Mouse (Mus musculus) hematopoietic stem cell, adult 5-6 weeks (primary cell): ENCODE measurements at regions not wholly inside any gene's neighbourhood (a gene's known extent, or its start where the extent isn't known, plus 50 kb on each side); places are given as distances from the start of the nearest gene placed in this dataset.

Experiments
- ATAC-seq, 2 experiments: fragments of 125-278 bp in 1 of 2; replicated peaks in 1 of 2; 2 replicates each; pipeline ENCODE4 v1.8.0; 2016 to 2017; ENCODE audit warnings: inconsistent platforms in 2 of 2, mild to moderate bottlenecking in 2 of 2, moderate number of reproducible peaks in 2 of 2, low read depth in 1 of 2, moderate TSS enrichment in 1 of 2; ENCODE audit not compliant: low FRiP score in 2 of 2, poor library complexity in 2 of 2, severe bottlenecking in 2 of 2, insufficient read depth in 1 of 2, low TSS enrichment in 1 of 2

GRCm38 (mm10) chr1:119167443-119167842 is 114.0 kb upstream of the Gli2 start:
- no peak for ATAC-seq

- ATAC-seq = no peak
Measured at GRCm38 (mm10) chr1:119166286-119166685, 112.9 kb upstream of the Gli2 start.

- ATAC-seq = no peak
Measured at GRCm38 (mm10) chr1:119164811-119165210, 111.4 kb upstream of the Gli2 start.

GRCm38 (mm10) chr1:119163846-119164245 is 110.4 kb upstream of the Gli2 start:
- ATAC-seq = no peak

GRCm38 (mm10) chr1:119163114-119163740 is 109.8 kb upstream of the Gli2 start:
- no peak for ATAC-seq

- ATAC-seq = no peak
Measured at GRCm38 (mm10) chr1:119161751-119162150, 108.3 kb upstream of the Gli2 start.

- ATAC-seq = 0 out of 4 replicates have a peak, but pooled peaks have one; percentile 17 to 37
Measured at GRCm38 (mm10) chr1:119160354-119160753, 106.9 kb upstream of the Gli2 start.

- ATAC-seq = no peak
Measured at GRCm38 (mm10) chr1:119157171-119157700, 103.8 kb upstream of the Gli2 start.

- no peak for ATAC-seq
Measured at GRCm38 (mm10) chr1:119153619-119154018, 100.2 kb upstream of the Gli2 start.

GRCm38 (mm10) chr1:119152776-119153175 is 99.4 kb upstream of the Gli2 start:
- no peak for ATAC-seq

- ATAC-seq = no peak
Measured at GRCm38 (mm10) chr1:119147506-119147905, 94.1 kb upstream of the Gli2 start.

- no peak for ATAC-seq
Measured at GRCm38 (mm10) chr1:119143808-119144207, 90.4 kb upstream of the Gli2 start.

- ATAC-seq = no peak
Measured at GRCm38 (mm10) chr1:119129039-119129438, 75.6 kb upstream of the Gli2 start.

GRCm38 (mm10) chr1:119125561-119125960 is 72.1 kb upstream of the Gli2 start:
- no peak for ATAC-seq

- peak; percentile 58 to 83 for ATAC-seq
Measured at GRCm38 (mm10) chr1:119124798-119125197, 71.4 kb upstream of the Gli2 start.

- ATAC-seq = no peak
Measured at GRCm38 (mm10) chr1:119124063-119124462, 70.6 kb upstream of the Gli2 start.

- ATAC-seq = no peak
Measured at GRCm38 (mm10) chr1:119123402-119123801, 70.0 kb upstream of the Gli2 start.

- ATAC-seq = no peak
Measured at GRCm38 (mm10) chr1:119122975-119123374, 69.6 kb upstream of the Gli2 start.

GRCm38 (mm10) chr1:119119863-119120569 is 66.6 kb upstream of the Gli2 start:
- peak; percentile 25 to 38; a peak in 1 of 4 replicates for ATAC-seq
